Mouse (Mus musculus): Measurements from ENCODE around the gene Wtap. TPM values are rescaled to one million over a fixed set of nuclear protein-coding genes. Genes with fewer than 3 reads are reported as not detected.
"Not testable (repeated sequence)": the region's sequence is repeated elsewhere in the genome, so short reads cannot be mapped to it uniquely, and the experiment has no call there.

The Wtap gene
- 10 to 100 TPM; 24.2 to 25.7 TPM for total RNA-seq (2021)
- long read RNA-seq, experiment 1, transcript Wtap-204 (6 exons, 3,187 nt): major isoform, 11 of 22 reads
- long read RNA-seq, experiment 1, partial matches to known transcripts: 1 of 22 reads
- long read RNA-seq, experiment 1, other reads (novel, unspliced or antisense): 2 of 22 reads
- long read RNA-seq, experiment 2, transcript Wtap-204 (6 exons, 3,187 nt): major isoform, 11 of 25 reads
- long read RNA-seq, experiment 2, partial matches to known transcripts: 1 of 25 reads
- long read RNA-seq, experiment 2, other reads (novel, unspliced or antisense): 5 of 25 reads

GRCm38 (mm10) chr17:12994069-12994468, at the start of gene Wtap:
Wtap (minus strand) TSS chr17:12994169.
- no peak for DNase-seq (ENCODE audit: low spot score)

- DNase-seq (ENCODE audit: low spot score): not testable (repeated sequence)
These were observed 42.7 kb upstream of the Wtap start for GRCm38 (mm10) chr17:13036627-13037192.

GRCm38 (mm10) chr17:13013316-13013715, 19.3 kb upstream of the Wtap start:
- DNase-seq (ENCODE audit: low spot score): no peak

GRCm38 (mm10) chr17:13009887-13010286, 15.9 kb upstream of the Wtap start:
- DNase-seq (ENCODE audit: low spot score): peak; percentile 44

GRCm38 (mm10) chr17:13008528-13008927, 14.6 kb upstream of the Wtap start:
- DNase-seq (ENCODE audit: low spot score): no peak

GRCm38 (mm10) chr17:13007730-13008425, 13.9 kb upstream of the Wtap start:
- peak; percentile 99 for DNase-seq (ENCODE audit: low spot score)

GRCm38 (mm10) chr17:13006984-13007383, 13.0 kb upstream of the Wtap start:
- no peak for DNase-seq (ENCODE audit: low spot score)

- not testable (repeated sequence) for DNase-seq (ENCODE audit: low spot score)
These were observed 12.6 kb upstream of the Wtap start, which contains the start of gene Sod2 for GRCm38 (mm10) chr17:13006546-13006945. Sod2 (plus strand) TSS chr17:13006846.

GRCm38 (mm10) chr17:13004436-13004835, 10.5 kb upstream of the Wtap start:
- not testable (repeated sequence) for DNase-seq (ENCODE audit: low spot score)

- not testable (repeated sequence) for DNase-seq (ENCODE audit: low spot score)
These were observed 8.3 kb upstream of the Wtap start for GRCm38 (mm10) chr17:13002243-13002642.

- no peak for DNase-seq (ENCODE audit: low spot score)
These were observed 5.1 kb upstream of the Wtap start for GRCm38 (mm10) chr17:12999069-12999468.

GRCm38 (mm10) chr17:12997890-12998289, 3.9 kb upstream of the Wtap start:
- no peak for DNase-seq (ENCODE audit: low spot score)

- peak; percentile 28 for DNase-seq (ENCODE audit: low spot score)
These were observed 2.4 kb upstream of the Wtap start for GRCm38 (mm10) chr17:12996345-12996744.

- DNase-seq (ENCODE audit: low spot score): peak; percentile 94
These were observed 1.4 kb downstream of the Wtap start for GRCm38 (mm10) chr17:12992470-12992991.

- peak; percentile 88 for DNase-seq (ENCODE audit: low spot score)
These were observed 2.2 kb downstream of the Wtap start for GRCm38 (mm10) chr17:12991635-12992358.

- no peak for DNase-seq (ENCODE audit: low spot score)
These were observed 2.8 kb downstream of the Wtap start for GRCm38 (mm10) chr17:12991194-12991634.

GRCm38 (mm10) chr17:12990567-12991145, 3.3 kb downstream of the Wtap start:
- no peak for DNase-seq (ENCODE audit: low spot score)

- DNase-seq (ENCODE audit: low spot score): not testable (repeated sequence)
These were observed 5.9 kb downstream of the Wtap start for GRCm38 (mm10) chr17:12988096-12988495.

- DNase-seq (ENCODE audit: low spot score): no peak
These were observed 10.0 kb downstream of the Wtap start for GRCm38 (mm10) chr17:12983988-12984387.

GRCm38 (mm10) chr17:12978546-12978945, 15.4 kb downstream of the Wtap start:
- DNase-seq (ENCODE audit: low spot score): no peak

- no peak for DNase-seq (ENCODE audit: low spot score)
These were observed 20.1 kb downstream of the Wtap start for GRCm38 (mm10) chr17:12973851-12974250.
